Mouse (Mus musculus) B cell, adult (primary cell): ENCODE data around the gene Gpr176. TPM values are rescaled to one million over a fixed set of nuclear protein-coding genes. Genes with fewer than 3 reads are reported as not detected.

ENCODE experiments used
- total RNA-seq: library from RNA; stranded (reverse); gene quantifications from 4 replicates; pipeline ENCODE4 v1.2.4, GENCODE M21; 2023; ENCODE audit not compliant: inconsistent age

Gpr176 gene
- 0.19 to 0.32 TPM (median 0.30 TPM) in 3 of 4 replicates, not detected in the other for total RNA-seq

GRCm38 (mm10) chr2:118372901-118373571 is at the start of gene Gpr176:
Gene Gpr176 (minus strand): TSS chr2:118373419.

GRCm38 (mm10) chr2:118388341-118389335 is 15.4 kb upstream of the Gpr176 start, which contains the start of gene Eif2ak4:
Gene Eif2ak4 (plus strand): TSS chr2:118388618.

GRCm38 (mm10) chr2:118256621-118257053 is 116.6 kb downstream of the Gpr176 start, which contains the start of gene Fsip1:
Gene Fsip1 (minus strand): TSS chr2:118256966.

Other genes with a start within 250 kb of the Gpr176 start
- gene Fsip1, start 116.5 kb downstream of the Gpr176 start, total RNA-seq: 1.9 to 4.2 TPM (median 2.3 TPM) in 4 replicates
- 43.3 to 49.8 TPM (median 45.9 TPM) in 4 replicates for gene Eif2ak4, start 15.2 kb upstream of the Gpr176 start, total RNA-seq
- 109 to 132 TPM (median 128 TPM) in 4 replicates for gene Srp14, start 106.3 kb upstream of the Gpr176 start, total RNA-seq
- gene Bmf, start 176.3 kb upstream of the Gpr176 start, total RNA-seq: 65.6 to 85.1 TPM (median 77.5 TPM) in 4 replicates
- 4.4 to 6.9 TPM (median 6.5 TPM) in 4 replicates for gene Bub1b, start 224.8 kb upstream of the Gpr176 start, total RNA-seq